Mouse (Mus musculus): ENCODE measurements around the gene Trim75. TPM values are rescaled to one million over a fixed set of nuclear protein-coding genes. Genes with fewer than 3 reads are reported as not detected.
"Not testable (repeated sequence)": the region's sequence is repeated elsewhere in the genome, so short reads cannot be mapped to it uniquely, and the experiment has no call there.

Gene Trim75
- not detected in 2 replicates for polyA plus RNA-seq (2015; fragmentation: Nextera tagmentation; extraction: Ambion mirVana)

DNA sequence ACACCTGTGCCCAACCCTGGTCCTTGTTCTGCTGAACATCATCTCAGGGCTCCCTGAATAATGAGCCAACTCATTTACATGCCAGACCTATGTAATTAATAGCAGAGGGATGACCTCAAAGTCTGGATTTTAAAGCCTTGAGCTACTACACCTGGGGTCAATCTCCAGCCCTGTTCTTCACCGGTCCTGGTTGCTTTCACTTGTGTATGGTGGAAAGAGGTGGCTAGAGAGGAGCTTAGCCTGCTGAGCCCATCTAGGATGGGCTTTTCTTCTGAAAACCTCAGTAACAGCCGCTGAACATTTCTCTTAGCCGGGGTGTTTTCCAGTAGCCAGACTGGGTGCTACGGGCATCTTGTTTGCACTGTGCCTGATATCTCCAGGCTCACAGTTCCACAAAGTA is at the start of gene Trim75:
TSS of gene Trim75 (minus strand) at position 101 of the 400 bp plus-strand sequence.
- WGBS: 87% methylated on average over 4 of the region's 4 CpGs
- Histone ChIP-seq H3K9me3 (replicated peaks) (no peaks in the 10 kb centered on the region), H3K27me3 (no peaks in the 10 kb centered on the region), H3K4me1 (no peaks in the 10 kb centered on the region), H3K27ac (no peak within 1 kb of the TSS), H3K4me2 (no peak within 1 kb of the TSS), H3K36me3 (no peaks in the 10 kb centered on the region), H3K9ac (no peak within 1 kb of the TSS), H3K4me3 (replicated peaks) (no peak within 1 kb of the TSS)
- ATAC-seq (replicated peaks; ENCODE audit: low FRiP score): no peak

DNA sequence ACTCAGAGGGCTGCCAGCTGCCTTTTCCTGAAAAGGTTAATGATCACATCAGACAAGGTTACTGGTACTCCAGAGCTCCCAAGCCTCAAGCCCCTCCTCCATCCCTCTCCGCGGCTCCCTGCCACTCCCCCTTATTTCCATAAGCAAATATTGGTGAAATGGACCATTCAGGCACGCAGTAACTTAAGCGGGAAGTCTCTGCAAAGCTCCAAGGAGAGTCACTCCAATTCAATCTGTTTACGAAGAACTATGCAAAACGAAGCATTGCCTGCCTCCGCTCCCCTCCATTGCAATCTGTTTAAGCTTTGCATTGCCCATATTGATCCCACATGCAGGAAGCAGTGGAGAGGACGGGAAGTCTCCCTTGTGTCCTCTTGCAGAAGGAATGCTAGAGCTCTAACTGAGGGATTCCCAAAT is 49.5 kb upstream of the Trim75 start, which contains the start of gene Apela:
TSS of gene Apela (minus strand) at position 220 of the 417 bp plus-strand sequence.
- Histone ChIP-seq H3K9ac (no peak within 1 kb of the TSS), H3K27me3 (no peaks in the 10 kb centered on the region), H3K36me3 (no peaks in the 10 kb centered on the region), H3K4me1 (peaks cover 29% of the 10 kb centered on the region), H3K4me3 (replicated peaks) (peak within 1 kb of the TSS; percentile 38), H3K4me2 (peak within 1 kb of the TSS; percentile 65), H3K27ac (peak within 1 kb of the TSS; percentile 78), H3K9me3 (replicated peaks) (no peaks in the 10 kb centered on the region)
- peak; percentile 93 for ATAC-seq (replicated peaks; ENCODE audit: low FRiP score)
- 0% methylated on average over 8 of the region's 8 CpGs for WGBS

DNA sequence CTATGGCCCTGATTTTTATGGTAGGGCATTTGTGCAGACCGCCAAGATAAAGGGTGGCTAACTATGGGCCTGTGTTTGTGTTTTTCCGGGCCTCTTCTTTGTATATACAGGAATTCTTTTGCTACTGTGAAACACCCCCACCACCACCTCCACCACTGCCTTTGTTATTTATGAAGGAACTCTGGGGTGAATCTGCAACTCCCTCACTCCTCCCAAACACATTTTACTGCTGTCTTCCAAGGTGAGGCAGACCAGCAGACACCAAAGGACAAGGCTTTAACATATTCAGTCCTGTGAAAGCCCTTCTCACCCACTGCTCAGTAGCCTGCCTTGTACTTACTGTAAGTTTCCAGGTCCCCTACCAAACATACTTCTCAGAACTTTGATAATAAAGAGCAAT is 46.5 kb upstream of the Trim75 start:
- no peak overlapping the region for H3K9ac ChIP-seq
- 25% methylated on average over 2 of the region's 2 CpGs for WGBS
- ATAC-seq (replicated peaks; ENCODE audit: low FRiP score): no peak

GRCm38 (mm10) chr8:65033056-65033455 is 45.4 kb upstream of the Trim75 start:
- Histone ChIP-seq H3K9me3 (replicated peaks) (no peaks in the 10 kb centered on the region), H3K36me3 (no peaks in the 10 kb centered on the region), H3K4me2 (no peak overlapping the region), H3K27ac (no peak overlapping the region), H3K9ac (no peak overlapping the region), H3K4me3 (replicated peaks) (no peak overlapping the region), H3K4me1 (peaks cover 29% of the 10 kb centered on the region), H3K27me3 (no peaks in the 10 kb centered on the region)
- ATAC-seq (replicated peaks; ENCODE audit: low FRiP score): no peak
- 83% methylated on average over 13 of the region's 13 CpGs for WGBS

More for the DNA sequence above, 46.5 kb upstream of the Trim75 start:
- Histone ChIP-seq H3K4me3 (replicated peaks) (no peak overlapping the region), H3K9me3 (replicated peaks) (no peaks in the 10 kb centered on the region), H3K4me2 (0 out of 2 replicates have a peak overlapping the region, but pooled peaks have one; percentile 4), H3K27me3 (no peaks in the 10 kb centered on the region), H3K4me1 (peaks cover 29% of the 10 kb centered on the region), H3K36me3 (no peaks in the 10 kb centered on the region), H3K27ac (peak overlapping the region; percentile 54; the same call in 1 of the 2 replicates)

- no peaks in the 10 kb centered on the region for H3K27me3 ChIP-seq
- no peak overlapping the region for H3K9ac ChIP-seq
- ATAC-seq (replicated peaks; ENCODE audit: low FRiP score): no peak
- H3K4me1 ChIP-seq: peaks cover 21% of the 10 kb centered on the region
- H3K27ac ChIP-seq: no peak overlapping the region
- WGBS: 95% methylated on average over 1 of the region's 1 CpGs
- no peaks in the 10 kb centered on the region for H3K9me3 ChIP-seq (replicated peaks)
- no peak overlapping the region for H3K4me3 ChIP-seq (replicated peaks)
- H3K36me3 ChIP-seq: no peaks in the 10 kb centered on the region
- no peak overlapping the region for H3K4me2 ChIP-seq
Measured at GRCm38 (mm10) chr8:65032107-65032506, 44.5 kb upstream of the Trim75 start.

- Histone ChIP-seq H3K4me3 (replicated peaks) (no peak overlapping the region), H3K36me3 (no peaks in the 10 kb centered on the region), H3K4me1 (peaks cover 21% of the 10 kb centered on the region), H3K4me2 (no peak overlapping the region), H3K9ac (no peak overlapping the region), H3K9me3 (replicated peaks) (no peaks in the 10 kb centered on the region), H3K27ac (no peak overlapping the region), H3K27me3 (no peaks in the 10 kb centered on the region)
- no peak for ATAC-seq (replicated peaks; ENCODE audit: low FRiP score)
- 75% methylated on average over 4 of the region's 4 CpGs for WGBS
Measured at GRCm38 (mm10) chr8:65030735-65031485, 43.3 kb upstream of the Trim75 start.

- Histone ChIP-seq H3K4me3 (replicated peaks) (no peak overlapping the region), H3K4me1 (peaks cover 13% of the 10 kb centered on the region), H3K36me3 (no peaks in the 10 kb centered on the region), H3K9me3 (replicated peaks) (no peaks in the 10 kb centered on the region), H3K9ac (no peak overlapping the region), H3K27ac (no peak overlapping the region), H3K27me3 (no peaks in the 10 kb centered on the region), H3K4me2 (no peak overlapping the region)
- 67% methylated on average over 4 of the region's 4 CpGs for WGBS
- ATAC-seq (replicated peaks; ENCODE audit: low FRiP score): no peak
Measured at GRCm38 (mm10) chr8:65029776-65030175, 42.1 kb upstream of the Trim75 start.

- H3K9me3 ChIP-seq (replicated peaks): no peaks in the 10 kb centered on the region
- H3K36me3 ChIP-seq: no peaks in the 10 kb centered on the region
- H3K27me3 ChIP-seq: no peaks in the 10 kb centered on the region
- H3K4me1 ChIP-seq: peaks cover 9% of the 10 kb centered on the region
- 84% methylated on average over 12 of the region's 12 CpGs for WGBS
- no peak overlapping the region for H3K9ac ChIP-seq
- no peak overlapping the region for H3K27ac ChIP-seq
- no peak overlapping the region for H3K4me2 ChIP-seq
- no peak overlapping the region for H3K4me3 ChIP-seq (replicated peaks)
- no peak for ATAC-seq (replicated peaks; ENCODE audit: low FRiP score)
Measured at GRCm38 (mm10) chr8:65028959-65029686, 41.5 kb upstream of the Trim75 start.

GRCm38 (mm10) chr8:65022485-65022884 is 34.9 kb upstream of the Trim75 start:
- Histone ChIP-seq H3K27ac (no peak overlapping the region), H3K27me3 (no peaks in the 10 kb centered on the region), H3K9me3 (replicated peaks) (no peaks in the 10 kb centered on the region), H3K4me3 (replicated peaks) (no peak overlapping the region), H3K4me2 (no peak overlapping the region), H3K36me3 (no peaks in the 10 kb centered on the region), H3K9ac (no peak overlapping the region), H3K4me1 (no peaks in the 10 kb centered on the region)
- no peak for ATAC-seq (replicated peaks; ENCODE audit: low FRiP score)
- WGBS: 47% methylated on average over 8 of the region's 8 CpGs

DNA sequence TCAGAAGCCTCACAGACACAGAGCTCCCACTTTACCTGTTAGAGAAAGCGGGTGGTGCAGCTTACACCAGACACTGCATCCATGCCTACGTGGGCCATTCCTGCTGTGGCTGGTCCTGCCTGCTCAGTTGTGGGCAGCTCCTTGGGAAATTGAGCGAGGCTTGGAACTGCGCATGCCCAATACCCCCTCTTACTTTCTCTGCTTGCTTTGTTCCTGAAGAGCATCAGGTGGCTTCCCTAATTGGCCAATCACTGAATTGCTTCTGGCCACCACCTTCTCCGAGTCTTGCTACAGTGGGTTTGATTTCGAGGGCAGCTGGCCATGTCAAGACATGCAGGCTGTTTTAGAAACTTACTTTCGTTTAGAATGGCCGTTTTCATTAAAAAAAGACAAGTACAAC is 30.8 kb upstream of the Trim75 start, which contains the start of the genes Trim61 and Trim60:
TSS of gene Trim61 (minus strand) at position 101 of the 400 bp plus-strand sequence.
TSS of gene Trim60 (minus strand) at position 162 of the 400 bp plus-strand sequence.
- H3K9ac ChIP-seq: no peak within 1 kb of the TSS
- H3K36me3 ChIP-seq: no peaks in the 10 kb centered on the region
- no peaks in the 10 kb centered on the region for H3K9me3 ChIP-seq (replicated peaks)
- no peak within 1 kb of the TSS for H3K4me3 ChIP-seq (replicated peaks)
- 89% methylated on average over 8 of the region's 8 CpGs for WGBS
- no peak within 1 kb of the TSS for H3K4me2 ChIP-seq
- ATAC-seq (replicated peaks; ENCODE audit: low FRiP score): no peak
- no peak within 1 kb of the TSS for H3K27ac ChIP-seq
- no peaks in the 10 kb centered on the region for H3K4me1 ChIP-seq
- H3K27me3 ChIP-seq: no peaks in the 10 kb centered on the region

DNA sequence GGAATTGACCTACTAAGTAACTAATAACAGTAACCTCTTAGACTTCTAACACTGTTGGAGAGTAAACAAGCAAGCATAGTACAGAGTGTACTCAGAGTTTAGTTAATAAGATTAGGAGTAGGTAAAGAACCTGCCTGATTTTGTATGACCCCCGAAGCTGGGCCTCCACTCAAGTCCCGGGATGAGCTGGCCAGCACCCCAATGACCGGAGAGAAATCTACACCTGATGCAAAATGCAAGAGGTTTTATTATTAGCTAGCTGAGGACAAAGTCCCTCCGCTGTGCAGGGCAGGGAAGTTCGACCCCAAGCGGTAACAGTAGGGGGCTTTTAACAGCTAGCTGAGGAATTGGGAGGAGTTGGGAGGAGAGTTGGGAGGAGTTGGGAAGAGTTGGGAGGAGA is 20.0 kb upstream of the Trim75 start:
- not testable (repeated sequence) for H3K4me2 ChIP-seq; H3K9ac ChIP-seq; H3K4me1 ChIP-seq; H3K4me3 ChIP-seq (replicated peaks); H3K36me3 ChIP-seq; H3K27ac ChIP-seq; ATAC-seq (replicated peaks; ENCODE audit: low FRiP score); H3K27me3 ChIP-seq; H3K9me3 ChIP-seq (replicated peaks)
- 76% methylated on average over 6 of the region's 6 CpGs for WGBS

DNA sequence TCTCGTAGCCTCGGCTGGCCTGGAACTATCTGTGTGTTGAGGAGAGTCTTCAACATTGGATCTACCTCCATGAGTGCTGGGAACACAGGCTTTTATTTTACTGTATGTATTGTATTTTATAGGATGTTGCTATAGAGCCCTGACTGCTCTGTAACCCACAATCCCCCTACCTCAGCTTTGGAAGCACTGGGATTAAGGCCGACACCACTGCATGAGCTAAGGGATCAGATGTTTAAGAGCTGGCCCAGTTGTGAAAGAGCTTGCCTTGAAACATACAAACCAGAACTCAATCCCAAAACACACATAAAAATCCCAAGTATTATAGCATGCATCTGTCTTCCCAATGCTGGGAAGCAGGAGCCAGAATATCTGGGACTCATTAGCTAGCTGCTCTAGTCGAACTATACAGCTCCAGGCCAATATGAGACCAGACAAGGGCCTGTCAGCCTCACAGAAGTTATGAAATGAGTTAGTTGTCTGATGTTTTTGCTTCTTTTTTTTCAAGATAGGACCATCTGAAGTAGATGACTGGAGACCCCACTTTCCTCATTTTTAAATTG is 11.3 kb upstream of the Trim75 start:
- Histone ChIP-seq H3K27me3 (no peaks in the 10 kb centered on the region), H3K4me2 (no peak overlapping the region), H3K9ac (no peak overlapping the region), H3K4me1 (no peaks in the 10 kb centered on the region), H3K4me3 (replicated peaks) (no peak overlapping the region), H3K27ac (no peak overlapping the region), H3K36me3 (no peaks in the 10 kb centered on the region), H3K9me3 (replicated peaks) (no peaks in the 10 kb centered on the region)
- 82% methylated on average over 4 of the region's 4 CpGs for WGBS
- ATAC-seq (replicated peaks; ENCODE audit: low FRiP score): no peak
